Mouse (Mus musculus) testis, adult 2 months (tissue): ENCODE data around the gene Pdlim1.

ENCODE experiments used
- CTCF ChIP-seq: fragments of 200-500 bp; IDR thresholded peaks from 2 replicates; pipeline ENCODE4 v1.5.1; 2012; ENCODE audit warnings: low read depth, mild to moderate bottlenecking, inconsistent platforms, low read length, moderate library complexity; ENCODE audit not compliant: control insufficient read depth, insufficient read depth, insufficient replicate concordance
- POLR2A ChIP-seq: fragments of 200-500 bp; IDR thresholded peaks from 2 replicates; pipeline ENCODE4 v1.6.1; 2012; ENCODE audit warnings: low read depth, mild to moderate bottlenecking, inconsistent platforms, low read length, moderate library complexity; ENCODE audit not compliant: control insufficient read depth

DNA sequence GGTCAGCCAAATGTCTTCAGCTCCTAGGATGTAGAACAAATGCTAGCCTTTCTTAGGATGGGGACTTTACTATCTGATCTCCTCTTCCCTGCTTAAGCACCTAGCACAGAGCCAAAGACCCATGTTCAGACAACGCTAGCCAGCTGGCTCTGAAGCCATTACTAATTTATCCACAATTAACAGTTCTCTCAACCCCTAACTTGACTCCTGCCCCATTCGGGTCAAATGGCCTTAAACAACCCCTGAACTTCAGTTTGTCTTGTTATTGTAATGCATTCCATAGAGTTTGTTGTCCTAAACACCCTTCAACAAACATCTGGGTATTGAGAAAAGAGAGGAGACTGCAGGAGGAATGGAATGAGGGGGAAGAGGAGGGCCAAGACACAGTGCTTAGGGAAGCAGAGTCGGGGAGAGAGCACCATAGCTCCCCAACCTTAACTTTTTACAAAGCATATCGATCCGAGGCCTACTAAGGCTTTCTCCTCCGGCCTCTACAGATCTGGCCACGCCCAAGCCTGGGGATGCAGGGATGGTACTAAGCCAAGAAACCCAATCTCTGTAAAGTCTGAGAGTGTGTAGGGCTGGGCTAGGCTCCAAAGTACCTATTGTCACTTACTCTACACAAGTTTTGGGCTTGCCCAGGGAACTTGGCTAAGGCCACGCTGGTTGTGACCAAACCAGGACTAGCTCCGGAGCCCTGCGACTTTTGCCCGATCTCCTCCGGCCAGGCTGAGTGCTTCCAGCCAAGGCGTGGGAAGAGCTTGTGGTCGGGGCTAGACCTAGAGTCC is 4.0 kb upstream of the Pdlim1 start:
- TF ChIP-seq CTCF (no peak), POLR2A (no peak)
